Mouse (Mus musculus) liver, postnatal 0 days (tissue): ENCODE measurements at regions not wholly inside any gene's neighbourhood (a gene's known extent, or its start where the extent isn't known, plus 50 kb on each side); places are given as distances from the start of the nearest gene placed in this dataset.

Experiments
- CTCF ChIP-seq: sonication (generic); IDR thresholded peaks from 2 replicates; pipeline ENCODE4 v1.5.1; 2016; ENCODE audit warnings: antibody characterized with exemption, low read depth
- EP300 ChIP-seq: IDR thresholded peaks from 2 replicates; pipeline ENCODE4 v1.6.1; 2016; ENCODE audit warnings: antibody characterized with exemption, low read depth, mild to moderate bottlenecking

DNA sequence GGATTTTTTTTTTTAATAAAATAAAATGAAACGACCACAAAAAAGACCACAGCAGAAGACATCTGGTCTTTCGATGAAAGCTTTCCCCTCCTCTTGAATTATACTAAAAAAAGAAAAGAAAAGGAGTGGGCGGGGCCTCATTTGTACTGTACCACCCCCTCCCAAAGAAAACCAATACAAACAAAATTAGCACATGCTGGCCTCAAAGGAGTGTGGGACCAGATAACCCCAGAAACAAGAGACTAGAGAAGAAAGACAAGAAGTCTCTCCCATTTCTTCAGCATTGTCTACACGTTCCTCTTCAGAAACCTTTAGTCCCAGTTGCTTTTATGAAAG is 174.5 kb upstream of the Lpp start:
- no peak for TF ChIP-seq CTCF
- no peak for TF ChIP-seq EP300
